Mouse (Mus musculus) embryo, embryonic 9.5 days (tissue): ENCODE measurements around the gene Clk3.
"Not testable (repeated sequence)": the region's sequence is repeated elsewhere in the genome, so short reads cannot be mapped to it uniquely, and the experiment has no call there.

Experiments
- DNase-seq: peaks from one replicate; pipeline ENCODE4 v3.0.0-alpha.2; 2017; ENCODE audit errors: extremely low spot score

Clk3 gene

DNA sequence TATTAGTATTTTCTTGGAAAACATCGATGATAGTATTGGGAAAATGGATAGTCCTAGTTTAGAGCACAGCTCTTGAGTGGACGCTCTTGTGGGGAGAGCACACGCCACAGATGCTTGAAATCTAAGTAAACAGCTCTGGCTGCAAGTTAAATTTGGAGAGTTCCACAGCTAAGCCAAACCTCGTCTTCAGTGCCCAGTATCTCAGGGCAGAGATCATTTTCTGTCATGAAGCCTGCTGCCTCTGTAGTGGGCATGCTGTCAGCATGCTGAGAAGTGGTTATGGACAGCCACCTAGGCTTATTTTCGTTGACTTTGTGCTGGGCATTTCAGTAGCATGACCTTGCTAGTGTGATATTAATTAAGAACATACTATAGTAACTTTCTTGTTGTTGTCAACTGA lies 41.9 kb downstream of the Clk3 start:
- no peak for DNase-seq

DNA sequence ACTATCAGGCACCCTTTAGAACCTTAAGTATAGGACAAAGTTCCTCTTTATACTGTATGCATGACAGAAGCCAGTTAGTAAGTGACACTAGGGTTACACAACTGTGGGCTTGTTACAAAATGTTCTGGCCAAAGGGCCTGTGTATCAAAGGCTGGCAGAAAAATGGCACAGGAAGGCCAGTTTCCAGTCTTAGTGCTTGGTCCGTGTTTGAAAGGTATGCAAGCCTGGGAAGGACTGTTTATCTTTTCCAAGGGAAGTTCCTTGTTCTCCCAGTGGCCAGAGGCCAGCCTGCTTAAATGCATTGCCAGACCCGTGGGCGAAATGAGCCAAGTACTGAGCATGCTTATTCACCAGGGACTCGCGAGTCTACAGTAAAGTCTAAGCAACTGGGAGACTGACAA lies 42.3 kb downstream of the Clk3 start:
- DNase-seq, result no peak

DNA sequence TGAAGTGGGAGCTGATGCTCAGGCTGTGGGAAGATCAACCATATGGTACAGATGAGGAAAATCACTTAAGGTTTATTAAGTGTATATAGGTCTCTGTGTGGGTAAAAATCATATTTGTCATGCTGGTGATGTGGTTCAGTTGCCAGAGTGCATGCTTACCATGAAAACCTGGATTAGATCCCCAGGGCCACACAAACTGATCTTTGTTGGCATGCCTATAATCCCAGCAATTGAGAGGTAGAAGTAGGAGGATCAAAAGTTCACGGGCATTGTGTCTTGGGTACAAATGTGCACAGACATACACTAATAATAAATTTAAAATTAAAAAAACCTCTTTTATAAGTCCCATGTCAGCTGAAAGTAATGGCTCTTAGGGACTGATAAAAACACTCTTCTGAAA lies 43.3 kb downstream of the Clk3 start:
- DNase-seq, result no peak

DNA sequence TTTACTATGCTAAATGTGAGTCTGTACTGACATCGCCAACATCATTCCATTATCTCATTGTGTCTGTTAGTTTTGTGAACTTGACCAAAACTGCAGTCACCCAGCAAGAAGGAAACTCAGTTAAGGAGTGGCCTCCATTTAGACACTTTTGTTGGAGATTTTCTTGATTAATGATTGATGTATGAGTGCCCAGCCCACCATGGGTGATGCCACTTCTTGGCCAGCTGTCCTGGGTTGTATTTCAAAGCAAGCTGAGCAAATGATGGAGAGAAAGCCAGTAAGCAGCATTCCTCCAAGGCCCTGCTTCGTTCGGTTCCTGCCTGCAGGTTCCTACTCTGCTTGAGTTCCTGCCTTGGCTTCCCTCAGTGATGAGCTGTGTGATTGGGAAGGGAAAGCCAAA lies 44.9 kb downstream of the Clk3 start:
- DNase-seq, result no peak

DNA sequence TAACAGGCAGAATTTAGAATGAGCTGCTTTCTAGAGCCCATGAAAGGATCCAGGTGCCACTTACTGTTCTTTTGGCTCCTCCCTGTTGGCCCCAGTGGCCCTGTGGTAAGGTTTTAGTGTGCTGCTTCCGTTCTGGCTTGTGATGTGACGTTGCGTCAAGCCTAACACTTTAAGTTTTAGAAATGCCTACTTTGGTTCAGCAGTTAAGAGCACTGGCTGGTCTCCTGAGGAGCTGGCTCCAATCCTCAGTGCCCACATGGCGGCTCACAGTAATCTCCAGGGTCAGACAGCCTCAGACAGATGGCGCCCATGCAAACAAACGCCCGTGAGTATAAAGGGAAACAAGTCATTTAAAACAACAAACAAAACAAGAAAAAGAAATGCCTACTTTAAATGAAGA lies 47.3 kb downstream of the Clk3 start:
- DNase-seq, result no peak

DNA sequence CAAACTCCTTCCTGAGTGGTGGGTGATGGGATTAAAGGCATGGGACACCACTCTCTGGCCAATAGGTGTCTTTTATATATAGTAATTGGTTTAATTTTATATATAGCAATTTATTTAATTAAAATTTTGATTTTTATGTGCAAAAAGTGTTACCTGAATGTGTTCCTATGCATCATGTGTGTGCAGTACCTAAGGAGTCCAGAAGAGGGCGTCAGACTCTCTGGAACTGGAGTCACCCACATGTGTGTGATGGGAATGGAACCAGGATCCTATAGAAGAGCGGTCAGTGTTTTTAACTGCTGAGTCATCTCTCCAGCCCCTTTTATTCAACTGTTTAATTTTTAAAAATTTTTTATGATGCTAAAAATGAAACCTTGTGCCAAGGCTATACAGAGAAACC lies 53.5 kb downstream of the Clk3 start:
- no peak for DNase-seq

DNA sequence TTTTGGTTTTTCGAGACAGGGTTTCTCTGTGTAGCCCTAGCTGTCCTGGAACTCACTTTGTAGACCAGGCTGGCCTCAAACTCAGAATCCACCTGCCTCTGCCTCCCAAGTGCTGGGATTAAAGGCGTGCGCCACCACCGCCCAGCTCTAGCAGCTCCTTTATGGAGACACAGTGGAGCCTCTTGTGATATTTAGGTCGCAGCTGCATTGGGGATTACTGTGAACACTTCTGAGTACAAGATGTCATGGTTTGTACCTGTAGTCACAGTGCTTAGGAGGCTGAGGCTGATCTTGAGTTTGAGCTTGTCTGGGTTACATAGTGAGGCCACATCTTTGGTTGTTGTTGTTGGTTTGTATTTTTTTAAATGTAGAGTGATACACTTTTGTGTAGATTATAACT lies 55.4 kb downstream of the Clk3 start:
- DNase-seq, result not testable (repeated sequence)

DNA sequence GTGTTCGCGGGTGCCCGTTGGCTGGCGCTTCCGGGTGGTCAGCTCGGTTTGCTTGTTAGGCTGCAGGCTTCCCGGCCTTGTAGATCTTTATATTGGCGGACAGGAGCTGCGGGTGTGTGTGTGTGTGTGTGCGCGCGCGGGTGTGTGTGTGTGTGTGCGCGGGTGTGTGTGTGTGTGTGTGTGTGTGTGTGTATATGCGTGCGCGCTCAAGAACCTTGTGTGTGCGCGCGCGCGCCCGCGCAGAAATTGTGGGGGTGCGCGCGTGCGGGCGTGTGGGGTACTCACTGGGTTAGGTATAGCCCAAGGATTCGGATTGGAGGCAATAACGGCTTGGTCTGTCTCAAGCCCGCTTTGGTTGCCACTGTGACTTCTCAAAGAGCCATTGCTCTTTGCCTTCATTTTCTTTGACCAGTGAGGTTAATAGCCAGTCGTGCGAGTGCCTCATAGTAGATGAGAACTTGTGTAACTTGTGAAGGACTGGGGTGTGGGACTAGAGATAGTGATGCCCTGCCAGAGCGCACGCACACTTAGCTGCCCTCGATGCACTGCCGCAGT lies 56.9 kb downstream of the Clk3 start:
- DNase-seq, result no peak

DNA sequence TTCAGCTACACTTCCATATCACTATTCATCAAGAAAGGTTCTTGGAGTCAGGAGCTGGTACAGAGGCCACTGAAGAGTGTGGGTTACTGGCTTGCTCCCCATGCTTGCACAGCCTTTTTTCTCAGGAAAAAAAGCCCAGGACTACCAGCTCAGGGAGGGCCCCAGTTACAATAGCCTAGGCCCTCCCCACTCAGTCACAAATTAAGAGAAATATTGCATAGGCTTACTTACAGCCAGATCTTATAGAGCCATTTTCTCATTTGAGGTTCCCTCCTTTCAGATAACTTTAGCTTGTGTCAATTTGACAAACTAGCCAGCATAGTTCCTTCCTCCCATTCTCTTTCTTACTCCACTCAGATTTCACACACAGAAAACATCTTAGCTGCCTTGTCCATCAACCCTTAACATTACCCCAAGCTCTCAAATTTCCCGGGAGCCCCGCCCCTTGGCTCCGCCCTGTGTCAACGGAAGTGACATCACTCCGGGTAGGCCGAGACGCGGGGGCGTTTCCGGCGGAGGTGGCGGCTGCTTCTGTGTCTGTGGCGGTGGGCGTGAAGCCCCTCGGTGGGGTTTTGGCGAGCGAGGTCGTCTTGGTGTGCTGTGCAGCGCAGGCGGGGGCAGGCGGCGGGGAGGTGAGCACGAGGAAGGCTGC lies 57.5 kb downstream of the Clk3 start, which contains the start of gene Edc3:
Gene Edc3 (plus strand): TSS at position 473 of the 652 bp plus-strand sequence.
- peak; percentile 97 for DNase-seq

DNA sequence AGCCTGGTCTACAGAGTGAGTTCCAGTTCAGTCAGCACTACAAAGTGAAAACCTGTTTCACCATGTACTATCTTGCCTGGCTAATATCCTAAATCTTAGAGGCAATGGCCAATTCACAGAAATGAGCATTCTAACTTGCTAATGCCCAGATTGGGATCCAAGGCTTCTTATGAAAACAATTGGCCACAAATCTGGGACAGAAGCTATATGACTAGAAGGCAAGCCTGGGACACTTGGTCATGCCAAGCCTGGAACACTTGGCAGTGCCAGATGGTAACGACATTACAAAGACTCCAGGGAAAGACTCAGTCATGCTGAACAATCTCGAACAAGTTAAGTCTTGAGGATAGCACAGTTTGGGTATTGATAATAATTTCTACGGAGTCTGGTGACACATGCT lies 59.2 kb downstream of the Clk3 start:
- DNase-seq, result no peak
